Mouse (Mus musculus): ENCODE measurements around the gene Zbtb33. TPM values are rescaled to one million over a fixed set of nuclear protein-coding genes. Genes with fewer than 3 reads are reported as not detected.
"Not testable (repeated sequence)": the region's sequence is repeated elsewhere in the genome, so short reads cannot be mapped to it uniquely, and the experiment has no call there.

Zbtb33 gene
- 4.4 and 4.6 TPM in 2 replicates for polyA plus RNA-seq (2012; rRNA removed)

DNA sequence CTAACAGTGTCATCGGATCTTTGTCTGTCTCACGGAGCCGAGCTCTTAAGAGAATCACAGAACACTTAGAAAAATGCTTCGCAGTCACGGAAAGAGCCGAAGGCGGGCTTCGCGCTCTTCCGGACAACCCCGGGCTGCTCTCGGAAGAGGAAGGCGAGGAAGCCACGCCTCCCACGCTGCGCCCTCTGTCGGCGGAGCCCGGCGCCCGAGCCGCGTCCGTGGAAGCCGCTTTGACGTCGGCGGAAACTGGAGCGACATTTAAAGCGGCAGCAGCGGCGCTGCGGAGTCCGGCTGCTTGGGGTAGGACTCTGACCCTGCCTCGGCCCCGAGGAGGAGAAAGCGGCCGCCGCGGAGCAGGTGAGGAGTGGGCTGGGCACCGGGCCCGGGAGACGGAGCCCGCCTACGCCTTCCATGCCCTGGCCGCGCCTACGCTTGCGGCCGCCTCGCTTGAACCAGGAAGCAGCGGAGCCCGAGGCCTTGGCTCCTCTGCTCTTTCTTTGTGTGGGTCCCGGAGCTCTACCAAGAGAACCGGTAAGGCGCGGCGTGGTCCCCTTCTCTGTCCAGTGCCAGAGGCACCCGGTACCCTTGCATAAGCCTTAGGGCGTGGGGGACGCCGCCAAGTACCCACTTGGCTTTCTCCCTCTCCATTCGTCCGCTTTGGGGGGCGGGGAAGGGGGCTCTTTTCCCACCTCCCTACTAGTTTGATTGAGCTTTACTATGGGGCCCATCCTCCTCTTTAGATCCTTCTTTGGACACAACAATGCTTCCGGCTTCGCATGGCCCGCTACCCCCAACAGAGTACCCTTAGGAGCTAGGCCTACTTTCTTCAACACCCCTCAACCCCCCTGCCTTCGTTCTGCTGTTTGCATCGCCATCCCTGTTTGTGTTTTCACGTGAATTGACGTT is at the start of gene Zbtb33:
Gene Zbtb33, plus strand, starts transcription at position 242 of the 906 bp plus-strand sequence.
- H3K36me3 ChIP-seq (ENCODE audit: control insufficient read depth, insufficient read depth, low read length) = no peaks in the 10 kb centered on the region; the same call in 1 of the 2 replicates
- TF ChIP-seq CTCF (conservative IDR thresholded peaks at IDR 0.05; ENCODE audit: insufficient read depth, insufficient read length, low read depth, low read length) = peak; percentile 67
- TF ChIP-seq POLR2A (IDR thresholded peaks at IDR 0.05; ENCODE audit: low read depth, low read length) = peak; percentile 22
- peak within 1 kb of the TSS; percentile 91 for H3K4me3 ChIP-seq (ENCODE audit: insufficient read depth, low read depth, low read length)
- peak within 1 kb of the TSS; percentile 86 for H3K27ac ChIP-seq (ENCODE audit: insufficient read depth, low read depth, low read length)
- peak; percentile 92 for DNase-seq
- no peaks in the 10 kb centered on the region for H3K27me3 ChIP-seq (replicated peaks; ENCODE audit: control insufficient read depth, insufficient read depth, low read length)
- under 1% methylated on average over 67 of the region's 72 CpGs for WGBS
- no peaks in the 10 kb centered on the region for H3K4me1 ChIP-seq (ENCODE audit: control insufficient read depth, insufficient read depth, low read length)

- Histone ChIP-seq H3K27me3 (replicated peaks; ENCODE audit: control insufficient read depth, insufficient read depth, low read length) (no peaks in the 10 kb centered on the region), H3K27ac (ENCODE audit: insufficient read depth, low read depth, low read length) (no peak overlapping the region), H3K36me3 (ENCODE audit: control insufficient read depth, insufficient read depth, low read length) (no peaks in the 10 kb centered on the region), H3K4me1 (ENCODE audit: control insufficient read depth, insufficient read depth, low read length) (no peaks in the 10 kb centered on the region), H3K4me3 (ENCODE audit: insufficient read depth, low read depth, low read length) (no peak overlapping the region)
- 71% methylated on average over 1 of the region's 1 CpGs for WGBS
- no peak for TF ChIP-seq CTCF (conservative IDR thresholded peaks at IDR 0.05; ENCODE audit: insufficient read depth, insufficient read length, low read depth, low read length)
- DNase-seq = no peak
Measured at GRCm38 (mm10) chrX:38159097-38159496, 30.5 kb upstream of the Zbtb33 start.

DNA sequence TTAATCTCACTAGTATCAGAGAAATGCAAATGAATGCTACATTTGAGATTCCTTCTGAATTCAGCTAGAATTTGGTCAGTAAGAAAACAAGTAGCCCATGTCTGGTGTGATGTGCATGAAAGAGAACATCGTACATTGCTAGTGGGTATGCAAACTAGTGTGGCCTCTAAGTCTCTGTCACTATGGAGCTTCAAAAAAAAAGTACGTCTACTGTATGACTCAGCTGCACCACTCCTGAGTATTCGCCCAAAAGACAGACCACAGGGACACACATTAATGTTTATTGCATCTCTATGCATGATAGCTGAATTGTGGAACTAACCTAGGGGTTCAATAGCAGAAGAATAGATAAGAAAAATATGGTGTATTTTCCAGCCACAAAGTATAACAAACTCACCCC is 24.3 kb upstream of the Zbtb33 start:
- no peak for TF ChIP-seq POLR2A (IDR thresholded peaks at IDR 0.05; ENCODE audit: low read depth, low read length)
- TF ChIP-seq CTCF (conservative IDR thresholded peaks at IDR 0.05; ENCODE audit: insufficient read depth, insufficient read length, low read depth, low read length) = no peak
- no peaks in the 10 kb centered on the region for H3K27me3 ChIP-seq (replicated peaks; ENCODE audit: control insufficient read depth, insufficient read depth, low read length)
- WGBS = 89% methylated on average over 3 of the region's 3 CpGs

DNA sequence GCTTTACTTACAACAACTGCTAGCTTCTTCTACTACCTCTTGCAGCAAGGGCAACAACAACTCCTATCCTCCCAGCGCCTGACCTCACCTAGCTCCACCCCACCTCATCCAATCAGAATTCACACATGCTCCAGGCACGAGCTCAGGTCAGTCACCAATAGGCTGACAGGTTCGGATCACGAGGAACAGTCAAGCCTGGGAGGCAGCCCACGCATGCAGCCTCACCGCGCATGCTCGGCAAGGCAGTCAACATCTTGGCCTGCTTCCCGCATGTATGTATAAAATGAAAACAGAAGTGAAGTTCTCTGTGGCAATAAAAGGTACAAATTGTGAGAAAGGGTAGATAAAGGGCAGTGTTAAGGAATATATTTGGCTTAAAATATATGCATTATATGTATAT is 23.5 kb upstream of the Zbtb33 start:
- Histone ChIP-seq H3K27ac (ENCODE audit: insufficient read depth, low read depth, low read length) (no peak overlapping the region), H3K27me3 (replicated peaks; ENCODE audit: control insufficient read depth, insufficient read depth, low read length) (no peaks in the 10 kb centered on the region), H3K4me3 (ENCODE audit: insufficient read depth, low read depth, low read length) (no peak overlapping the region), H3K4me1 (ENCODE audit: control insufficient read depth, insufficient read depth, low read length) (no peaks in the 10 kb centered on the region), H3K36me3 (ENCODE audit: control insufficient read depth, insufficient read depth, low read length) (no peaks in the 10 kb centered on the region)
- DNase-seq = no peak
- 68% methylated on average over 9 of the region's 9 CpGs for WGBS
- no peak for TF ChIP-seq CTCF (conservative IDR thresholded peaks at IDR 0.05; ENCODE audit: insufficient read depth, insufficient read length, low read depth, low read length)
- no peak for TF ChIP-seq POLR2A (IDR thresholded peaks at IDR 0.05; ENCODE audit: low read depth, low read length)

More for the DNA sequence above, 24.3 kb upstream of the Zbtb33 start:
- no peaks in the 10 kb centered on the region for H3K36me3 ChIP-seq (ENCODE audit: control insufficient read depth, insufficient read depth, low read length)
- no peak overlapping the region for H3K27ac ChIP-seq (ENCODE audit: insufficient read depth, low read depth, low read length)
- no peaks in the 10 kb centered on the region for H3K4me1 ChIP-seq (ENCODE audit: control insufficient read depth, insufficient read depth, low read length)
- no peak for DNase-seq
- H3K4me3 ChIP-seq (ENCODE audit: insufficient read depth, low read depth, low read length) = no peak overlapping the region

GRCm38 (mm10) chrX:38166592-38166991 is 23.0 kb upstream of the Zbtb33 start:
- H3K36me3 ChIP-seq (ENCODE audit: control insufficient read depth, insufficient read depth, low read length) = no peaks in the 10 kb centered on the region
- no peaks in the 10 kb centered on the region for H3K27me3 ChIP-seq (replicated peaks; ENCODE audit: control insufficient read depth, insufficient read depth, low read length)
- no peak for DNase-seq
- H3K4me1 ChIP-seq (ENCODE audit: control insufficient read depth, insufficient read depth, low read length) = no peaks in the 10 kb centered on the region
- 92% methylated on average over 4 of the region's 4 CpGs for WGBS
- 0 out of 2 replicates have a peak, but pooled peaks have one; percentile 5 for TF ChIP-seq CTCF (conservative IDR thresholded peaks at IDR 0.05; ENCODE audit: insufficient read depth, insufficient read length, low read depth, low read length)
- no peak for TF ChIP-seq POLR2A (IDR thresholded peaks at IDR 0.05; ENCODE audit: low read depth, low read length)
- H3K4me3 ChIP-seq (ENCODE audit: insufficient read depth, low read depth, low read length) = no peak overlapping the region
- H3K27ac ChIP-seq (ENCODE audit: insufficient read depth, low read depth, low read length) = no peak overlapping the region

DNA sequence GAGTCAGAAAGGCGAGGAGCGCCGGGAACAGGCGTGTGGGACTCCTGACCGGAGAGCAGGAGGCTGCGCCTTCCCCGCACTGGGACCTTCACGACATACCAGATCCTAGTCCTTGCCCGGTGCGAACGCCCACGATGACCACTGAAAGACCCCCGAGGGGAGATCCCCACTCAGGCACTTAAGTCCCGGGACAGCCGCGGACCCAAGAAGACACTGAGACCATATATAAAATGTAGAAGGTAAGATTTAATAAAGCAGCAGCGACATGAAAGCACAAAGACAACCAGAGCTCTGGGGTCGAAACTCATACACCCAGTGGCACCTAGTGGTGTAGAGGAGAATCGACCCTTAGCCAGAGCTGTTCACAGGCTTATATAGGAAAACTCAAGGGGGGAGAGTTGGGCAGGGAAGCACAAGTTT is 9.7 kb upstream of the Zbtb33 start:
- peak; percentile 61 for DNase-seq
- H3K27ac ChIP-seq (ENCODE audit: insufficient read depth, low read depth, low read length); H3K27me3 ChIP-seq (replicated peaks; ENCODE audit: control insufficient read depth, insufficient read depth, low read length); H3K36me3 ChIP-seq (ENCODE audit: control insufficient read depth, insufficient read depth, low read length); H3K4me1 ChIP-seq (ENCODE audit: control insufficient read depth, insufficient read depth, low read length): not testable (repeated sequence)
- TF ChIP-seq CTCF (conservative IDR thresholded peaks at IDR 0.05; ENCODE audit: insufficient read depth, insufficient read length, low read depth, low read length) = peak; percentile 34; the same call in 1 of the 2 replicates
- WGBS = 15% methylated on average over 19 of the region's 19 CpGs
- peak overlapping the region; percentile 33; the same call in 1 of the 2 replicates for H3K4me3 ChIP-seq (ENCODE audit: insufficient read depth, low read depth, low read length)

Measured in kidney, adult 2 months (tissue).